Mouse (Mus musculus): Measurements from ENCODE around the gene Slc46a1. TPM values are rescaled to one million over a fixed set of nuclear protein-coding genes. Genes with fewer than 3 reads are reported as not detected.

Slc46a1 gene
- polyA plus RNA-seq, 1 experiment from 2014 or later: 19.8 TPM

DNA sequence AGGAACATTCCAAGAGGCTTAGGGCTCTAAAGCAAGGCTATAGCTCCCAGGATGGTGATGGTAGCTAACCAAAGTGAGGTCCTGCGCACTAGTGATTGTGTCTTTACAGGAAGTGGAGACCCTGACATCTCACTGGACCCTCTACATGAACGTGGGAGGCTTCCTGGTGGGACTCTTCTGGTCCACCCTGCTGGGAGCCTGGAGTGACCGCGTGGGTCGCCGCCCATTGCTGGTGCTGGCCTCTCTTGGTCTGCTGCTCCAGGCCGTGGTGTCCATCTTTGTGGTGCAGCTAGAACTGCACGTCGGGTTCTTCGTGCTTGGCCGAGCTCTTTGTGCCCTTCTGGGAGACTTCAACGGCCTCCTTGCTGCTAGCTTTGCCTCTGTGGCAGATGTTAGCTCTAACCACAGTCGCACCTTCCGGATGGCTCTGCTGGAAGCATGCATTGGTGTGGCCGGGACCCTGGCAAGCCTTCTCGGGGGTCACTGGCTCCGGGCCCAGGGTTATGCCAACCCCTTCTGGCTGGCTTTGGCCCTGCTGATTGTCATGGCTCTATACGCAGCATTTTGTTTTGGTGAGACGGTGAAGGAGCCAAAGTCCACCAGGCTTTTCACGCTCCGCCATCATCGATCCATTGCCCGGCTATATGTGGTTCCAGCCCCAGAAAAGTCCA is 880 bp downstream of the Slc46a1 start:
- H3K27ac ChIP-seq (ENCODE audit: low read length): no peak overlapping the region
- 43% methylated on average over 23 of the region's 23 CpGs for WGBS
- no peaks in the 10 kb centered on the region for H3K36me3 ChIP-seq (ENCODE audit: control insufficient read depth, insufficient read depth)
- H3K4me3 ChIP-seq (replicated peaks; ENCODE audit: low read length): peak overlapping the region; percentile 67
- peaks cover 13% of the 10 kb centered on the region for H3K4me1 ChIP-seq (replicated peaks; ENCODE audit: control insufficient read depth, insufficient read depth, low read length)
- H3K27me3 ChIP-seq (replicated peaks; ENCODE audit: control insufficient read depth, insufficient read depth, low read length): no peaks in the 10 kb centered on the region
- peak overlapping the region; percentile 77 for H3K9ac ChIP-seq (replicated peaks; ENCODE audit: low read depth, low read length)
- no peaks in the 10 kb centered on the region for H3K9me3 ChIP-seq (ENCODE audit: control insufficient read depth, low read length)
- peak; percentile 6; the same call in 1 of the 2 replicates for ATAC-seq
- H3K4me2 ChIP-seq (ENCODE audit: low read length): peak overlapping the region; percentile 76

DNA sequence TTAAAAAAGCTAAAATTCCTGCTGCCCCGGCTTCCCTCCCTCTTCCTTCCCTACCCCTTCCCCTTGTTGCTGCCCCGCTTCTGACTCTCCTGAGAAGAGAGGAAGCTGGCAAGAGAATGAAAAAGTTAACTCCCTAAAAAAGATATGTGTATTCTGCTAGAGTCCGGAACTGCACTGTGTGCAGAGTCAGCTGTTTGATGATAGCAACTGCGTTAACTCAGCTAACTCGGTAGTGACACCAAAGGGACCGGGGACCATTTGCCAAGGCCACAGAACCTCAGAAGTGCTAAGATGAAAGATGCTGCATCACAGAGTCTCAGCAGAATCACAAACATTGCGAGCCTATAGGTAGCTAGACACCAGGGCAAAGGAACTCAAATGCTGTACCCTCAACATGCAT is 2.0 kb downstream of the Slc46a1 start:
- Histone ChIP-seq H3K36me3 (ENCODE audit: control insufficient read depth, insufficient read depth) (0 out of 2 replicates have a peak, but pooled peaks cover 2% of the 10 kb centered on the region), H3K4me2 (ENCODE audit: low read length) (no peak overlapping the region), H3K4me1 (replicated peaks; ENCODE audit: control insufficient read depth, insufficient read depth, low read length) (peaks cover 13% of the 10 kb centered on the region), H3K9ac (replicated peaks; ENCODE audit: low read depth, low read length) (no peak overlapping the region), H3K4me3 (replicated peaks; ENCODE audit: low read length) (no peak overlapping the region), H3K9me3 (ENCODE audit: control insufficient read depth, low read length) (no peaks in the 10 kb centered on the region), H3K27me3 (replicated peaks; ENCODE audit: control insufficient read depth, insufficient read depth, low read length) (no peaks in the 10 kb centered on the region), H3K27ac (ENCODE audit: low read length) (no peak overlapping the region)
- ATAC-seq: no peak
- WGBS: 96% methylated on average over 7 of the region's 7 CpGs

DNA sequence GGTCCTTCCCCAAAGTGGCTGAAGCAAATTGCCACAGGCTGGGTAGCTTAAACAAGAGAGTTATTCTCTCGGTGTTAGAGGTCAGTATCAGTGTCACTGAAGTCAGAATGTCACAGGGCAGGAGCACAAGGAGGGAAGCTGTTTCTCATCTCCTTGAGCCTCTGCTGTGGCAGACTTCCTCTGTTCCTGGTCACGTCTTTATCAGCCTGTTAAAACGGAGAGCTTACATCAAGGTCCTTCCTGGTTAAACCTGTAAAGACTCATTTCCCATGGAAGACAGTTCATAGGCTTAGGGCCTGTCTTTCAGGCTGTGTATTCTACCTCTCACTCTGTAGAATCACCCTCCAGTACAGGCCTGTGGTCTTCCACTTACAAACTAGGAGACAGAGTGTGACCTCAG is 2.4 kb downstream of the Slc46a1 start:
- no peak overlapping the region for H3K4me2 ChIP-seq (ENCODE audit: low read length)
- no peaks in the 10 kb centered on the region for H3K27me3 ChIP-seq (replicated peaks; ENCODE audit: control insufficient read depth, insufficient read depth, low read length)
- no peak overlapping the region for H3K4me3 ChIP-seq (replicated peaks; ENCODE audit: low read length)
- H3K4me1 ChIP-seq (replicated peaks; ENCODE audit: control insufficient read depth, insufficient read depth, low read length): peaks cover 13% of the 10 kb centered on the region
- peaks cover 2% of the 10 kb centered on the region; the same call in 1 of the 2 replicates for H3K36me3 ChIP-seq (ENCODE audit: control insufficient read depth, insufficient read depth)
- H3K9ac ChIP-seq (replicated peaks; ENCODE audit: low read depth, low read length): no peak overlapping the region
- H3K9me3 ChIP-seq (ENCODE audit: control insufficient read depth, low read length): no peaks in the 10 kb centered on the region
- 85% methylated on average over 3 of the region's 3 CpGs for WGBS
- no peak overlapping the region for H3K27ac ChIP-seq (ENCODE audit: low read length)
- no peak for ATAC-seq

DNA sequence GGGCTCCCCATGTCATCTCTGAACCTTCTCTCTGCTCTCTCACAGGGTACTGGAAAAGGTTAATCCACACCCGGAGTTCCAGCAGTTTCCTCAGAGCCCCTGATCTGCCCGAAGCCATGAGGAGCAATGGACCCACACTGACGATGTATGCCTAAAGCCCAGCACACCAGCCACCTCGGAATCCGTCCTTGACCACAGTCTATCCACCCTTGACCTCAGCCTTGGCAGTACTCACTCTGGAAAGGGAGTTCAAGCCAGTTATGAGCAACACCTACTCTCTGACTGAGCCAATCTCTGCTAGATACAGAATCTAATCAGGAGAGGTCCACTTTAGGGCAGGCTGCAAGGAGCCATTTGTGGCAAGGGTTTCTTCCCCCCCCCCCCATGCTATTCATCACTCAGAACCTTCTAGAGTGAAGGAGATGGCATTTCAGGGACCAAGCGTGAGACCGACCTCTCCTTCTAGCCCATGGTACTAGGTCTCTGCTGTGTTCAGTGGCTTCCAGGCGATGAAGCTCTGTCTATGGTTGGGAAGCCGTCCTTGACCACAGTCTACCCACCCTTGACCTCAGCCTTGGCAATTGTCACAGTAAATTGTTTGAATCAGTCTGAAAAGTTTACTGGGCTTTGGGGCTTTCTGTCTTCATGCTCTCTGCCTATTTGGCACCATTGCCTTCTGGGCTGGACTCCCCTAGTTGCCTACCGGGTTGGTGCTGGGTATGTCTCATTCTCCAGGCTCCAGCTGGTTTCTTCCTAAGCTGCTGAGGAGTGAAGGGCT is 6.0 kb downstream of the Slc46a1 start:
- no peak overlapping the region for H3K9ac ChIP-seq (replicated peaks; ENCODE audit: low read depth, low read length)
- 93% methylated on average over 10 of the region's 10 CpGs for WGBS
- no peaks in the 10 kb centered on the region for H3K9me3 ChIP-seq (ENCODE audit: control insufficient read depth, low read length)
- ATAC-seq: no peak
- H3K4me3 ChIP-seq (replicated peaks; ENCODE audit: low read length): no peak overlapping the region
- peaks cover 3% of the 10 kb centered on the region for H3K4me1 ChIP-seq (replicated peaks; ENCODE audit: control insufficient read depth, insufficient read depth, low read length)
- H3K27me3 ChIP-seq (replicated peaks; ENCODE audit: control insufficient read depth, insufficient read depth, low read length): no peaks in the 10 kb centered on the region
- no peak overlapping the region for H3K4me2 ChIP-seq (ENCODE audit: low read length)
- no peak overlapping the region for H3K27ac ChIP-seq (ENCODE audit: low read length)
- peaks cover 5% of the 10 kb centered on the region; the same call in 1 of the 2 replicates for H3K36me3 ChIP-seq (ENCODE audit: control insufficient read depth, insufficient read depth)

DNA sequence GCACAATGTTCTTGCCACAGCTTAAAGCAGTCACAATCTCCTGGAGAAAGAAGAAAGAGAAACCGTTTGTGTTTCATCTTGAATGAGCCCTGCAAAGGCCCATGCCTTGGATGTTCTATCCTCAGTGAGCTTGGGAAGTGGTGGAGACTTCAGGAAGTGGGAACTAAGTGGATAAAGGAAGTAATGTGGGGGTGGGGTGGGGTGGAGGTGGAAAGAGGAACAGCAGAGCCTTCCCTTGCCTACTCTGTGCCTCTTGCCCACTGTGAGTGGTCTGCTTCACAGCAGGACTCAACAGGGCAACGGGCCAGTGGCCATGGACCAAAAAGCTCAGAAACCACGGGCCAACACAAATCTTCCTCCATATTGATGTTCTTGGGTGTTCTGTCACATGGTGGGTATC is 9.8 kb downstream of the Slc46a1 start:
- Histone ChIP-seq H3K9ac (replicated peaks; ENCODE audit: low read depth, low read length) (no peak overlapping the region), H3K9me3 (ENCODE audit: control insufficient read depth, low read length) (no peaks in the 10 kb centered on the region), H3K27me3 (replicated peaks; ENCODE audit: control insufficient read depth, insufficient read depth, low read length) (no peaks in the 10 kb centered on the region), H3K4me2 (ENCODE audit: low read length) (no peak overlapping the region), H3K27ac (ENCODE audit: low read length) (no peak overlapping the region), H3K4me3 (replicated peaks; ENCODE audit: low read length) (no peak overlapping the region), H3K4me1 (replicated peaks; ENCODE audit: control insufficient read depth, insufficient read depth, low read length) (no peaks in the 10 kb centered on the region), H3K36me3 (ENCODE audit: control insufficient read depth, insufficient read depth) (peaks cover 13% of the 10 kb centered on the region)
- ATAC-seq: no peak
- WGBS: 87% methylated on average over 3 of the region's 3 CpGs

DNA sequence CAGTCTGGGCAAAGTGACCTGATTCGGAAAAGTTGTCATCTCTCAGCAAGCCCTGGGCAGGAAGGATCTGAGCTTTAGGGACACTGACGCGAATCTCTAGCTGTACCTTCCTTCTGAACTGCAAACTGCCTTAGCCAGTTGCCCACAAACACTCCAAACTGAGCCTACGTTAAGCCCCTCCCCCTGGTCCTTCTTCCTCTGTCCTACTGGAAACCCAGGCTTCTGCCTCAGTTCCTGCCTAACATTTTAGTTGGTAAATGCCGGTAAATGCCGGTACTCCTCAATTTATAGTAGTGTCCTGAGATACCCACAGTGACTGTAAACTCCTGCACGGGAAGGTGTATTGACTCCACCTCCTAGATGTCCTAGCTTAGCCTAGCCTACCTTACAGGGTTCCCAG is 18.1 kb downstream of the Slc46a1 start:
- no peak overlapping the region for H3K27ac ChIP-seq (ENCODE audit: low read length)
- 0 out of 2 replicates have a peak, but pooled peaks cover 2% of the 10 kb centered on the region for H3K4me1 ChIP-seq (replicated peaks; ENCODE audit: control insufficient read depth, insufficient read depth, low read length)
- no peak overlapping the region for H3K9ac ChIP-seq (replicated peaks; ENCODE audit: low read depth, low read length)
- H3K9me3 ChIP-seq (ENCODE audit: control insufficient read depth, low read length): no peaks in the 10 kb centered on the region
- 64% methylated on average over 7 of the region's 7 CpGs for WGBS
- no peak for ATAC-seq
- no peak overlapping the region for H3K4me3 ChIP-seq (replicated peaks; ENCODE audit: low read length)
- H3K4me2 ChIP-seq (ENCODE audit: low read length): no peak overlapping the region
- H3K36me3 ChIP-seq (ENCODE audit: control insufficient read depth, insufficient read depth): peaks cover 38% of the 10 kb centered on the region
- no peaks in the 10 kb centered on the region for H3K27me3 ChIP-seq (replicated peaks; ENCODE audit: control insufficient read depth, insufficient read depth, low read length)

DNA sequence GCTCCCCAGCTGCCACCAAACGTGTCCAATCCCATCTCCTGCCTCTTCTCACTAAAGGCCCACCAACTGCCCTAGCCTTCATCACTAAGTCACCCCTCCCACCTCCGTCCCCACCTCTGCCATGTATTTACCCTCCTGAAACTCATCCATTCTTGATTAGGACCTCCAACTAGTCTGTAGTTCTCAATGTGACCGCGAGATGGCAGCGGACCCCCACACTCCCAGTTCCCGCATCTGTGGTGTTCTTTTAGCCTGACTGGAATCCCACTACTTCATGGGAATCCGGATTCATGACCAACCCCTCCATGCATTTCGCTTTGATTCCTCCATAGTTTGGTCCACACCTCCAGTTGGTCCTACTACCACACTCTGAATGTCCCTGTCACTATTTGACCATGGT is 22.7 kb downstream of the Slc46a1 start:
- 2% methylated on average over 8 of the region's 8 CpGs for WGBS
- Histone ChIP-seq H3K9ac (replicated peaks; ENCODE audit: low read depth, low read length) (no peak overlapping the region), H3K9me3 (ENCODE audit: control insufficient read depth, low read length) (no peaks in the 10 kb centered on the region), H3K36me3 (ENCODE audit: control insufficient read depth, insufficient read depth) (peaks cover 15% of the 10 kb centered on the region), H3K4me2 (ENCODE audit: low read length) (no peak overlapping the region), H3K27ac (ENCODE audit: low read length) (no peak overlapping the region), H3K27me3 (replicated peaks; ENCODE audit: control insufficient read depth, insufficient read depth, low read length) (0 out of 2 replicates have a peak, but pooled peaks cover 5% of the 10 kb centered on the region), H3K4me3 (replicated peaks; ENCODE audit: low read length) (no peak overlapping the region), H3K4me1 (replicated peaks; ENCODE audit: control insufficient read depth, insufficient read depth, low read length) (peaks cover 14% of the 10 kb centered on the region)
- ATAC-seq: no peak

DNA sequence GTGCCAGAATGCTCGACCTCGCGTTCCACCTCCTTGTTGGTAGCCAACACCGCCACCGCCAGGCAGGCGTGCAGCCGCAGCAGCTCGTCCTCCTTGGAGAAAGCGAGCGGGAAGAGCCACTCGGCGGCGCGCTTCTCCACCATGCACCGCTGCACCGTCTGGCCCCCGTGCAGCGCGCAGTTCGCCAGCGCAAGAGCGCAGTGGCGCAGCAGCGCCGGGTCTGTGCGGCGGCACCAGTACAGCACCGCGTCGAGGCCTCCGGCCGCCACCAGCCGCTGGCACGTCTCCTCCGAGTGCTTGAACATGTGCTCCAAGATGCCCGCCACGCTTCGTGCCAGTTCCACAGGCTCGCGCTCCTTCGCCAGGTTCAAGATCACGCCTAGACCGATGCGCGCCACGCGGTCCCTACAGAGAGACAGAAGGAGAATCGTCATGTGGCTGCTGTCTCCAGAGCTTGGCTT is 25.3 kb downstream of the Slc46a1 start:
- Histone ChIP-seq H3K27ac (ENCODE audit: low read length) (no peak overlapping the region), H3K4me3 (replicated peaks; ENCODE audit: low read length) (peak overlapping the region; percentile 37), H3K4me1 (replicated peaks; ENCODE audit: control insufficient read depth, insufficient read depth, low read length) (peaks cover 30% of the 10 kb centered on the region), H3K9me3 (ENCODE audit: control insufficient read depth, low read length) (no peaks in the 10 kb centered on the region), H3K27me3 (replicated peaks; ENCODE audit: control insufficient read depth, insufficient read depth, low read length) (0 out of 2 replicates have a peak, but pooled peaks cover 5% of the 10 kb centered on the region), H3K9ac (replicated peaks; ENCODE audit: low read depth, low read length) (peak overlapping the region; percentile 53), H3K36me3 (ENCODE audit: control insufficient read depth, insufficient read depth) (peaks cover 7% of the 10 kb centered on the region; the same call in 1 of the 2 replicates), H3K4me2 (ENCODE audit: low read length) (peak overlapping the region; percentile 58)
- ATAC-seq: peak; percentile 84
- WGBS: 5% methylated on average over 48 of the region's 48 CpGs

DNA sequence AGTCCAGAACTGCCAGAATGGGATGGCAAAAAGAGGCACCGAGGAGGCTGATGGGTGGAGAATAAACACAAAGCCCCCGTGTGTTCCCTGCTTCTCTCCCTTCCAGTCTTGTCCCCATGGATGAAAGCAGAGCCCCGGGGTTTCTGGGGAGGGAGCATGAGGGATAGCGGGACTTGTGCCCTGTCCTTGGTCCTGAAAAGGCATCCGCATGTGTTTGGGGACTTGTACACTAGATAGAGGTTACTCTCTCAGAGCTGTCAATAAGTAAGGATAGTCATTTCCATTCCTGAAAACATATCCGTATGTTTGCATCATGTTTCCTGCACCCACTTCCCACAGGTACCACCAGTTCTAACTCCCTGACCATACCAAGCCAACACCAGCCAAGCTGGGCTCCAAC is 30.4 kb downstream of the Slc46a1 start:
- Histone ChIP-seq H3K27ac (ENCODE audit: low read length) (no peak overlapping the region; the same call in 1 of the 2 replicates), H3K27me3 (replicated peaks; ENCODE audit: control insufficient read depth, insufficient read depth, low read length) (0 out of 2 replicates have a peak, but pooled peaks cover 2% of the 10 kb centered on the region), H3K9me3 (ENCODE audit: control insufficient read depth, low read length) (no peaks in the 10 kb centered on the region), H3K36me3 (ENCODE audit: control insufficient read depth, insufficient read depth) (no peaks in the 10 kb centered on the region), H3K9ac (replicated peaks; ENCODE audit: low read depth, low read length) (peak overlapping the region; percentile 95; the same call in 1 of the 2 replicates), H3K4me1 (replicated peaks; ENCODE audit: control insufficient read depth, insufficient read depth, low read length) (peaks cover 34% of the 10 kb centered on the region), H3K4me2 (ENCODE audit: low read length) (peak overlapping the region; percentile 87), H3K4me3 (replicated peaks; ENCODE audit: low read length) (peak overlapping the region; percentile 63)
- no peak for ATAC-seq
- 7% methylated on average over 6 of the region's 6 CpGs for WGBS
